Mouse (Mus musculus): Measurements from ENCODE around the gene Gm21885.
"Not testable (repeated sequence)": the region's sequence is repeated elsewhere in the genome, so short reads cannot be mapped to it uniquely, and the experiment has no call there.

Gm21885 gene

GRCm38 (mm10) chr11:94281199-94282181 lies at the start of gene Gm21885:
TSS of gene Gm21885 (plus strand) at chr11:94281873.
- DNase-seq (ENCODE audit: low spot score) = no peak

- DNase-seq (ENCODE audit: low spot score) = no peak
Measured at GRCm38 (mm10) chr11:94233405-94233804, 48.3 kb upstream of the Gm21885 start.

- DNase-seq (ENCODE audit: low spot score) = no peak
Measured at GRCm38 (mm10) chr11:94234380-94234779, 47.3 kb upstream of the Gm21885 start.

GRCm38 (mm10) chr11:94234857-94235256 lies 46.8 kb upstream of the Gm21885 start:
- DNase-seq (ENCODE audit: low spot score) = no peak

GRCm38 (mm10) chr11:94236074-94236473 lies 45.6 kb upstream of the Gm21885 start:
- DNase-seq (ENCODE audit: low spot score) = peak; percentile 79

GRCm38 (mm10) chr11:94238786-94239185 lies 42.9 kb upstream of the Gm21885 start:
- DNase-seq (ENCODE audit: low spot score) = no peak

GRCm38 (mm10) chr11:94239706-94240105 lies 42.0 kb upstream of the Gm21885 start:
- no peak for DNase-seq (ENCODE audit: low spot score)

- DNase-seq (ENCODE audit: low spot score) = peak; percentile 27
Measured at GRCm38 (mm10) chr11:94242760-94243421, 38.8 kb upstream of the Gm21885 start.

GRCm38 (mm10) chr11:94243422-94244180 lies 38.1 kb upstream of the Gm21885 start:
- peak; percentile 20 for DNase-seq (ENCODE audit: low spot score)

GRCm38 (mm10) chr11:94244385-94244784 lies 37.3 kb upstream of the Gm21885 start:
- no peak for DNase-seq (ENCODE audit: low spot score)

GRCm38 (mm10) chr11:94245955-94246788 lies 35.5 kb upstream of the Gm21885 start, which contains the start of gene Wfikkn2:
TSS of gene Wfikkn2 (minus strand) at chr11:94246005.
- DNase-seq (ENCODE audit: low spot score) = no peak

- DNase-seq (ENCODE audit: low spot score) = no peak
Measured at GRCm38 (mm10) chr11:94246789-94247061, 34.9 kb upstream of the Gm21885 start.

GRCm38 (mm10) chr11:94253156-94253555 lies 28.5 kb upstream of the Gm21885 start:
- DNase-seq (ENCODE audit: low spot score) = peak; percentile 24

GRCm38 (mm10) chr11:94253691-94254090 lies 28.0 kb upstream of the Gm21885 start:
- DNase-seq (ENCODE audit: low spot score) = no peak

- DNase-seq (ENCODE audit: low spot score) = no peak
Measured at GRCm38 (mm10) chr11:94255733-94256132, 25.9 kb upstream of the Gm21885 start.

GRCm38 (mm10) chr11:94257987-94258386 lies 23.7 kb upstream of the Gm21885 start:
- no peak for DNase-seq (ENCODE audit: low spot score)

GRCm38 (mm10) chr11:94259814-94260213 lies 21.9 kb upstream of the Gm21885 start:
- DNase-seq (ENCODE audit: low spot score) = peak; percentile 31

GRCm38 (mm10) chr11:94261585-94262370 lies 19.9 kb upstream of the Gm21885 start:
- DNase-seq (ENCODE audit: low spot score) = no peak

- DNase-seq (ENCODE audit: low spot score) = no peak
Measured at GRCm38 (mm10) chr11:94265134-94265785, 16.4 kb upstream of the Gm21885 start.

GRCm38 (mm10) chr11:94266155-94266554 lies 15.5 kb upstream of the Gm21885 start:
- DNase-seq (ENCODE audit: low spot score) = not testable (repeated sequence)
